ENCODE assay signal across 12 mouse cellular contexts in the genomic region with DNA sequence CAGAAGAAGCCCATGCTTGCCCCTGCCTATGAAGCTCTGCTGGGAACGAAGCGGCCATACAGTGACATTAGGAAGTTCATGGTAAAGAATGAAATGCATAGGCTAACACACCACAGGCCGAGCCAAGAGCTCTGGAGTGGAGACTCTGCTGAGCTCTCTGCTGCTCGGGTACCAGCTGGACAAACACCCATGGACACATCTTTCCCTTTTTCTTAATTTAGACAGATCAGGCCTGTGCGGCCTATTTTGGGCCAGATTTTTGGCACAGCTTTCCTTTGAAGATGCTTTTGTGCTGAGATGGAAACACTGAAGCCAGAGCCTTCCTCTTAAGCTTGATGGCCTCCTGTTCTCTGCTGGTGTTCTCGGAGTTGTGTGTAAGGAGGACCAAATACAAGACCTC.
A peak's percentile ranks its signal among the peaks of the same experiment; 100 is the strongest.
DNase-seq lines count a peak whose midpoint lies in the region; ATAC-seq and TF ChIP-seq lines count a peak whose summit lies in the region.
"Had no signal": no experiment of that assay in that cellular context is flagged by ENCODE, and none has a peak within 500 bp of the region (broad histone marks: within the 10 kb centered on the region; RNA-seq: fewer than 3 reads in every experiment).

No protein-coding gene starts in this region.

- intact Hi-C loops in gastrocnemius, adult 2 months (cut with DNase I): no loop called here

- no peak overlapping the region for H3K4me3 ChIP-seq in gastrocnemius, adult 2 months
- H3K4me3 ChIP-seq in neural tube, embryonic 12.5 days: no peak overlapping the region
- no peak overlapping the region for H3K4me3 ChIP-seq in intestine, postnatal 0 days (ENCODE audit: low read depth, low read length)
- no peak overlapping the region for H3K4me3 ChIP-seq in midbrain, embryonic 16.5 days (ENCODE audit: low read depth, low read length)
- H3K4me3 ChIP-seq: liver, embryonic 15.5 days; midbrain, embryonic 12.5 days had no signal

- H3K4me1 ChIP-seq in neural tube, embryonic 12.5 days: no peaks in the 10 kb centered on the region
- H3K4me1 ChIP-seq in intestine, postnatal 0 days (replicated peaks; ENCODE audit: control insufficient read depth, insufficient read depth, low read length): no peaks in the 10 kb centered on the region
- H3K4me1 ChIP-seq in midbrain, embryonic 16.5 days (ENCODE audit: control insufficient read depth, insufficient read depth, low read length): no peaks in the 10 kb centered on the region
- H3K4me1 ChIP-seq: liver, embryonic 15.5 days; midbrain, embryonic 12.5 days had no signal

- no peak for DNase-seq in gastrocnemius, adult 2 months
- DNase-seq in gastrocnemius, postnatal 25 days: no peak
- no peak for DNase-seq in neural tube, embryonic 10.5 days (ENCODE audit: extremely low spot score, low spot score)
- DNase-seq in telencephalon, adult 2 months (ENCODE audit: low read depth, low spot score): peak; percentile 58
- no peak for DNase-seq in kidney, postnatal 36 days
- DNase-seq: kidney, adult 18-20 months had no signal

- H3K9ac ChIP-seq in neural tube, embryonic 12.5 days: no peak overlapping the region
- no peak overlapping the region for H3K9ac ChIP-seq in intestine, postnatal 0 days (ENCODE audit: low read depth, low read length)
- no peak overlapping the region for H3K9ac ChIP-seq in midbrain, embryonic 16.5 days (ENCODE audit: low read depth, low read length)
- H3K9ac ChIP-seq: liver, embryonic 15.5 days; midbrain, embryonic 12.5 days had no signal

- no peak for TF ChIP-seq CTCF in gastrocnemius, adult 2 months (IDR thresholded peaks at IDR 0.05)
- no peak for TF ChIP-seq CTCF in intestine, postnatal 0 days (IDR thresholded peaks at IDR 0.05; ENCODE audit: low read depth)

- no peak overlapping the region for H3K4me2 ChIP-seq in neural tube, embryonic 12.5 days (replicated peaks)
- no peak overlapping the region for H3K4me2 ChIP-seq in intestine, postnatal 0 days (replicated peaks; ENCODE audit: low read depth)
- no peak overlapping the region for H3K4me2 ChIP-seq in midbrain, embryonic 16.5 days (ENCODE audit: low read length)
- H3K4me2 ChIP-seq: liver, embryonic 15.5 days; midbrain, embryonic 12.5 days had no signal

- no peaks in the 10 kb centered on the region for H3K9me3 ChIP-seq in neural tube, embryonic 12.5 days
- H3K9me3 ChIP-seq in intestine, postnatal 0 days (ENCODE audit: control insufficient read depth): no peaks in the 10 kb centered on the region
- no peaks in the 10 kb centered on the region for H3K9me3 ChIP-seq in midbrain, embryonic 16.5 days (replicated peaks; ENCODE audit: control insufficient read depth, low read length, poor library complexity, severe bottlenecking)
- H3K9me3 ChIP-seq: G1E; liver, embryonic 15.5 days; midbrain, embryonic 12.5 days had no signal

- peaks cover 56% of the 10 kb centered on the region for H3K36me3 ChIP-seq in neural tube, embryonic 12.5 days
- H3K36me3 ChIP-seq in intestine, postnatal 0 days (ENCODE audit: control insufficient read depth, insufficient read depth): peaks cover 6% of the 10 kb centered on the region; the same call in 1 of the 2 replicates
- H3K36me3 ChIP-seq in midbrain, embryonic 16.5 days (ENCODE audit: control insufficient read depth, insufficient read depth, low read length): peaks cover 50% of the 10 kb centered on the region
- H3K36me3 ChIP-seq: G1E; liver, embryonic 15.5 days had no signal

- WGBS in neural tube, embryonic 12.5 days: 91% methylated on average over 6 of the region's 6 CpGs
- WGBS in intestine, postnatal 0 days: 73% methylated on average over 6 of the region's 6 CpGs
- WGBS in midbrain, embryonic 16.5 days: 87% methylated on average over 6 of the region's 6 CpGs

- H3K27ac ChIP-seq in gastrocnemius, adult 2 months: 0 out of 2 replicates have a peak overlapping the region, but pooled peaks have one; percentile 13
- 0 out of 2 replicates have a peak overlapping the region, but pooled peaks have one; percentile 4 for H3K27ac ChIP-seq in neural tube, embryonic 12.5 days
- H3K27ac ChIP-seq in intestine, postnatal 0 days (ENCODE audit: low read depth, low read length): 0 out of 2 replicates have a peak overlapping the region, but pooled peaks have one; percentile 41
- H3K27ac ChIP-seq in midbrain, embryonic 16.5 days (ENCODE audit: low read length): no peak overlapping the region
- H3K27ac ChIP-seq: liver, embryonic 15.5 days; midbrain, embryonic 12.5 days had no signal

- no peaks in the 10 kb centered on the region for H3K27me3 ChIP-seq in neural tube, embryonic 12.5 days (replicated peaks)
- no peaks in the 10 kb centered on the region for H3K27me3 ChIP-seq in intestine, postnatal 0 days (replicated peaks; ENCODE audit: control insufficient read depth, insufficient read depth, low read length)
- no peaks in the 10 kb centered on the region for H3K27me3 ChIP-seq in midbrain, embryonic 16.5 days (ENCODE audit: control insufficient read depth, insufficient read depth, low read depth, low read length)
- H3K27me3 ChIP-seq: liver, embryonic 15.5 days; midbrain, embryonic 12.5 days had no signal

- no peak for ATAC-seq in neural tube, embryonic 12.5 days (ENCODE audit: low FRiP score, low read depth)
- no peak for ATAC-seq in intestine, postnatal 0 days
- no peak for ATAC-seq in midbrain, embryonic 16.5 days
